Mouse (Mus musculus) liver, embryonic 14.5 days (tissue): ENCODE measurements around the gene Top2a.

Experiments used
- CTCF ChIP-seq: IDR thresholded peaks from 2 replicates; pipeline ENCODE4 v1.5.1; 2016; ENCODE audit warnings: antibody characterized with exemption, low read depth, control low read depth
- EP300 ChIP-seq: IDR thresholded peaks from 2 replicates; pipeline ENCODE4 v1.6.1; 2016; ENCODE audit warnings: antibody characterized with exemption, low read depth

DNA sequence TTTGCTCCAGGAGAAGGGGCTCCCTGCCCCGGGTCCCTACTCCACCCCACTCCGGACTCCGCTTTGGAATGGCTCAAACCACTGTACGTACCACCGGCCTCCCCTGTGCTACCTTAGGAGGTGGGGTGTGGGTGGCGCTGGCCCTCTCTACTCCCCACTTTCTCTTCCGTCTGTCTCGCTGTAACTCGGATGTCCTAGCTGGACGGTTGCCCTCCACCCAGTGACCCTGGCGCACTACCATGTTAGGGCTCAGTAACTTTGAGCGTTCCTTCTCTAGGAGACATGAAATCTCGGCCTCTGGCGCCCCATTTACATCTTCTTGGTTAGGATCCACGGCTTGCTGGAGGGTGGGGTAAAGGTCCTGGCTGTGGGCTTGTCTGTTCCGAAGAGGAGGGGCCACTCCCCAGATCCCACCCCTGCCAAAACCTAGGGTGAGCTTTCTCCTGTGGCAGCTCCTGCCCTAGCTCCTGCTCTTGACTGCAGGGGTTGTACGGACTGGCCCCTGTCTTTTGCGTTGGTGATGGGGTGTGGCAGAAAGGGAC is 62.9 kb downstream of the Top2a start:
- no peak for TF ChIP-seq CTCF
- TF ChIP-seq EP300, result no peak
